Mouse (Mus musculus) macrophage (primary cell): ENCODE measurements around the gene Adam23. TPM values are rescaled to one million over a fixed set of nuclear protein-coding genes. Genes with fewer than 3 reads are reported as not detected.

Experiments
- H3K27ac ChIP-seq: fragments of 350-480 bp; formaldehyde crosslinking; 2 replicates; pipeline ENCODE4 v1.9.0; 2021
- H3K36me3 ChIP-seq: fragments of 350-480 bp; formaldehyde crosslinking; 2 replicates; pipeline ENCODE4 v1.9.0; 2021; ENCODE audit errors: inconsistent target
- H3K4me3 ChIP-seq: fragments of 350-480 bp; formaldehyde crosslinking; 2 replicates; pipeline ENCODE4 v1.9.0; 2021; ENCODE audit errors: inconsistent target
- H3K79me2 ChIP-seq: fragments of 350-480 bp; formaldehyde crosslinking; 2 replicates; pipeline ENCODE4 v1.9.0; 2021; ENCODE audit errors: inconsistent target
- WGBS: methylation state at CpG from one replicate; pipeline ENCODE4 v1.1.7; 2026; ENCODE audit warnings: inconsistent platforms; ENCODE audit not compliant: missing documents; 5-methylcytosine and 5-hydroxymethylcytosine counted together
- polyA plus RNA-seq: library from polyadenylated mRNA; stranded (reverse); fragments of 250-400 nt; gene quantifications from 3 replicates; pipeline ENCODE4 v1.2.4, GENCODE M21; 2018; ENCODE audit warnings: inconsistent platforms

The Adam23 gene
- polyA plus RNA-seq, 1 experiment from 2014 or later, result not detected

- H3K27ac ChIP-seq, result no peak overlapping the region
- 32% methylated on average over 4 of the region's 4 CpGs for WGBS
- H3K36me3 ChIP-seq, result no peaks in the 10 kb centered on the region
- no peaks in the 10 kb centered on the region for H3K79me2 ChIP-seq
- no peak overlapping the region for H3K4me3 ChIP-seq
These were observed 4.4 kb downstream of the Adam23 start for GRCm38 (mm10) chr1:63450091-63450490.

GRCm38 (mm10) chr1:63453332-63453887, 7.7 kb downstream of the Adam23 start:
- 87% methylated on average over 5 of the region's 5 CpGs for WGBS
- no peak overlapping the region for H3K27ac ChIP-seq
- no peak overlapping the region for H3K4me3 ChIP-seq
- H3K36me3 ChIP-seq, result no peaks in the 10 kb centered on the region
- no peaks in the 10 kb centered on the region for H3K79me2 ChIP-seq

GRCm38 (mm10) chr1:63457801-63458519, 12.3 kb downstream of the Adam23 start:
- no peaks in the 10 kb centered on the region for H3K36me3 ChIP-seq
- WGBS, result 48% methylated on average over 8 of the region's 8 CpGs
- H3K4me3 ChIP-seq, result no peak overlapping the region
- no peak overlapping the region for H3K27ac ChIP-seq
- no peaks in the 10 kb centered on the region for H3K79me2 ChIP-seq

- no peak overlapping the region for H3K27ac ChIP-seq
- H3K79me2 ChIP-seq, result no peaks in the 10 kb centered on the region
- H3K4me3 ChIP-seq, result no peak overlapping the region
- H3K36me3 ChIP-seq, result no peaks in the 10 kb centered on the region
- 95% methylated on average over 3 of the region's 3 CpGs for WGBS
These were observed 13.5 kb downstream of the Adam23 start for GRCm38 (mm10) chr1:63459151-63459550.

- no peak overlapping the region for H3K27ac ChIP-seq
- WGBS, result 86% methylated on average over 6 of the region's 6 CpGs
- no peak overlapping the region for H3K4me3 ChIP-seq
- H3K79me2 ChIP-seq, result no peaks in the 10 kb centered on the region
- H3K36me3 ChIP-seq, result no peaks in the 10 kb centered on the region
These were observed 14.2 kb downstream of the Adam23 start for GRCm38 (mm10) chr1:63459926-63460325.

DNA sequence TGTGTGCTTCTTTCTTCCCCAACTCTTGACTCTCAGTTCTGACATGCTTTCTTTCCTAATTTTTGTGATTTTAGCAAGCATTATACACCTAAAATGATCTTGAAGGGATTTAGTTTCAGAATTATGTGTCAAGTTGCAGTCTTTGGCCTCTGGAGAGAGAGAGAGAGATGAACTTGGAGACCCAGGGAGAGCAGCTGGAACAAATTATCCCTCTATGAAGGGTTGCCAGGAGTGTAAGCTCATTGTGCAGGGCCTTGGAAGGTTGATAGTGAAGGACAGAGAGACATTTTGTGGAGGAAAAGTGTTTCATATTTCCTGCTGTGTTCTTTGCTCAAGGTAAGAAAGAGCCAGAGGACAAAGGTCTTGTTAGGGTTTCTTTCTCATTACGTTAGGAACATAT, 18.8 kb downstream of the Adam23 start:
- no peaks in the 10 kb centered on the region for H3K36me3 ChIP-seq
- no peak overlapping the region for H3K27ac ChIP-seq
- H3K4me3 ChIP-seq, result no peak overlapping the region
- no peaks in the 10 kb centered on the region for H3K79me2 ChIP-seq
- 100% methylated on average over 1 of the region's 1 CpGs for WGBS

DNA sequence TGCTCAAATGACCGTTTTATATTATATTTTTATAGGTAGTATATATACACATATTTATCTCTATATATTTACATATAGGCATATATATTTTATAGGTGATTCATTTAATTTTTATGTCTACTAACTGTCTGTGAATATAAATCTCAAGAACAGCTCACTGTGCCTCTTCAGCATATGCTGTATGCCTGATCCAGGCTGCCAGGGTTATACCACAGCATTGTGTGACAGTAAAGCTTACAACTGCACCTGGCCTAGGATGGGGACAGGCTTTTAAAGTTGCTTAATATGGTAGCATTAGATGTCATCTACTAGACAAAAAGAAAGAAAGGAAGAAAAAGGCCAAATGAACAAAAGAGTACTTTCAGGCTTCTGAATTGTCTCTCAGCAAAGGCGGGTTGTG, 27.6 kb downstream of the Adam23 start:
- no peaks in the 10 kb centered on the region for H3K79me2 ChIP-seq
- WGBS, result 77% methylated on average over 1 of the region's 2 CpGs

DNA sequence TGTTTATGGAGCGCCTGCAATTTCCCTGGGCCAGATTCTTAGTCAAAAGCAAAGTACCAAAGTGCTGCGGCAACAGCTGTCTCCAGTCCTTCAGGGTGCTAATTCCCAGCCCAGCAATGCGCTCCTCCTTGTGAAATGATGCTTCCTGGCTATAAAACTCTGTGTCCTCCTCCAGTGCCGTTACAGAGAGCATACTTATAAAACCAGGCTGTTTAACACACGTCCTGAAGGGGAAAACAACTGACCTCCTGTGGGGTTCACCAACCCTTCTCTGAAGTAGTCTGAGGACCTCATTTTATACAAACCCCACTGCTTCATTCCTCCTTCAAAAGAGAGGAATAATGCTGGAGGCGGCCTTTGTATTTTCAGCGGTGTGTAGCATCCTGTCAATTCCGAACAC, 28.0 kb downstream of the Adam23 start:
- H3K79me2 ChIP-seq, result no peaks in the 10 kb centered on the region
- H3K36me3 ChIP-seq, result no peaks in the 10 kb centered on the region
- WGBS, result 73% methylated on average over 8 of the region's 8 CpGs
- H3K27ac ChIP-seq, result no peak overlapping the region
- no peak overlapping the region for H3K4me3 ChIP-seq

More for the DNA sequence above, 27.6 kb downstream of the Adam23 start:
- Histone ChIP-seq H3K27ac (no peak overlapping the region), H3K36me3 (no peaks in the 10 kb centered on the region), H3K4me3 (no peak overlapping the region)

DNA sequence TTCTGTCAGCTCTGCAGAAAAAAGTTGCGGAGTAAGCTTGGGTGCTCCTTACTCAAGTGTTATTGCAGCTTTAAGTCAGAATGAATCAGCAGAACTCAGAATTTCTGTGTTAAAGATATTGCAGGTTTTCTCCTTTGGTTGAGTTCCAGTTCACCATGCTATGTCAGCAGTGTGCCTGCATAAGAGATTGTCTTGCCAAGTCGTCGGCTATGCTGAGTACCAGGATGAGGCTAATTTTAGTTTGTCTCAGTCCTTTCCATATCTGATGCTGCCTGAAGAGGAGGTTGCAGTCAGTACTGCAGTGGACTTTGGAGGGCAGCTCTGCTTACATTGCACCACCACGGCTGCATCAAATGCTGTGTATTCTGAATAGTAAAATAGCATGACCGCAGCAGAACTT, 33.3 kb downstream of the Adam23 start:
- Histone ChIP-seq H3K79me2 (no peaks in the 10 kb centered on the region), H3K4me3 (no peak overlapping the region), H3K27ac (no peak overlapping the region), H3K36me3 (no peaks in the 10 kb centered on the region)
- 83% methylated on average over 5 of the region's 5 CpGs for WGBS

DNA sequence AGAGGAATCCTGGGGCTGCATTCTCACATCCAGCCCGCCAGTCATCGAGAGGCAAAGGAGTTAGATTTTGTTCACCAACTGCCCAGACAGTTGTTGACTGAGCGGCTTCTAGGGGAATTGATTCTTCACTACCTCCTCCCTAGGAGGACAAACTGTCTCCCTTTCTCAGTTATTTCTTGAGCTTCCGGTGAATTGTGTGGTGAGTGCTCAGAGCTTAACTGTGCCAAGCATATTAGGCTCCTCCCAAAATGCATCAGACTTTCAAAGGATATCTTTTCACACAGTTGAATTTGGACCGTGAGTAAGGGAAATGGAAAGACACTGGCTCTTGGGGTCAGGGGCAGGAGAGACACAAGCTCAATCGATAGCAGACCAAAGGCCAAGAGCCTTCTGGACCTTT, 39.0 kb downstream of the Adam23 start:
- WGBS, result 92% methylated on average over 6 of the region's 6 CpGs
- H3K79me2 ChIP-seq, result no peaks in the 10 kb centered on the region

DNA sequence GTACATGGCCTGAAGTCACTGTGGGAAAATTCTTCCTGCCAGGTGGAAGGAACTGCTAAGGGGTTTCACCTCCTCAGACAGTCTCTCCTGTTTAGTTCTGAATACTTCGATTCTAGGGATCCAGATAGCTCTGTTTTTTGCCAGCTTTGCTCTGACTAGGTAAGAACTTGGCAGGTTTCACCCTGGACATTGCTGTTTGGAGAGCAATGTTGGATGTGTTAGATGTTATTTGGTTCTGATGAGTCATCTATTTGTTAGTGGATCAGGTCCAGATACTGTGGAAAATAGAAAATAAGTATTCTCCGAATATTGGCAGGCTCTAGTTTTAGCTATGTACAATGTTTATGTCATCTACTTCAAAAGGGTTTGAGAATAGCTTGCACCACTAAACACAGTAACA, 41.0 kb downstream of the Adam23 start:
- WGBS, result 85% methylated on average over 2 of the region's 2 CpGs
- Histone ChIP-seq H3K36me3 (no peaks in the 10 kb centered on the region), H3K27ac (no peak overlapping the region), H3K4me3 (no peak overlapping the region), H3K79me2 (no peaks in the 10 kb centered on the region)

More for the DNA sequence above, 39.0 kb downstream of the Adam23 start:
- Histone ChIP-seq H3K36me3 (no peaks in the 10 kb centered on the region), H3K4me3 (no peak overlapping the region), H3K27ac (no peak overlapping the region)

DNA sequence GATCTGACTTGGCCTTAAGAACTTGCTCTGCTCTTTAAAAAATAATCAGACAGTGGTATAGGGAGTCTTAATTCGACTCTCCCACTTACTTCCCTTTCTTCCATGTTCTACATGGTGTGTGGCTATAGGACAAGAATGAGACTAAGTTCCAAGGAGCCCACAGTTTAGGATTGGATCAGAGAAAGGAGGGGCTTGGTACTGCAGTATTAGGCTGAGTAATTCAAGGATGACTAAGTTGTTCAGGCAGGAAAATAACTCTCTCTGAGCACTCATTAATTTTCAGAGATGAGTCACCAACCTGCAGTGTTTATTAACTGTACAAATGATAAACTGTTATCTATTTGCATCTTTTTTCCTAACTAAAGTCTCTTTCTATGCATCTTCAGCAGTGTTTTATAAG, 45.3 kb downstream of the Adam23 start:
- Histone ChIP-seq H3K79me2 (no peaks in the 10 kb centered on the region), H3K36me3 (no peaks in the 10 kb centered on the region), H3K4me3 (no peak overlapping the region), H3K27ac (no peak overlapping the region)
- 15% methylated on average over 1 of the region's 1 CpGs for WGBS

- no peaks in the 10 kb centered on the region for H3K36me3 ChIP-seq
- WGBS, result 88% methylated on average over 5 of the region's 5 CpGs
- H3K79me2 ChIP-seq, result no peaks in the 10 kb centered on the region
- H3K4me3 ChIP-seq, result no peak overlapping the region
- no peak overlapping the region for H3K27ac ChIP-seq
These were observed 47.6 kb downstream of the Adam23 start for GRCm38 (mm10) chr1:63493325-63493724.

- no peaks in the 10 kb centered on the region for H3K36me3 ChIP-seq
- H3K79me2 ChIP-seq, result no peaks in the 10 kb centered on the region
- WGBS, result 83% methylated on average over 4 of the region's 4 CpGs
- H3K4me3 ChIP-seq, result no peak overlapping the region
- no peak overlapping the region for H3K27ac ChIP-seq
These were observed 61.7 kb downstream of the Adam23 start for GRCm38 (mm10) chr1:63507386-63507785.

GRCm38 (mm10) chr1:63508801-63509200, 63.1 kb downstream of the Adam23 start:
- WGBS, result 74% methylated on average over 4 of the region's 4 CpGs
- no peaks in the 10 kb centered on the region for H3K79me2 ChIP-seq
- H3K27ac ChIP-seq, result no peak overlapping the region

DNA sequence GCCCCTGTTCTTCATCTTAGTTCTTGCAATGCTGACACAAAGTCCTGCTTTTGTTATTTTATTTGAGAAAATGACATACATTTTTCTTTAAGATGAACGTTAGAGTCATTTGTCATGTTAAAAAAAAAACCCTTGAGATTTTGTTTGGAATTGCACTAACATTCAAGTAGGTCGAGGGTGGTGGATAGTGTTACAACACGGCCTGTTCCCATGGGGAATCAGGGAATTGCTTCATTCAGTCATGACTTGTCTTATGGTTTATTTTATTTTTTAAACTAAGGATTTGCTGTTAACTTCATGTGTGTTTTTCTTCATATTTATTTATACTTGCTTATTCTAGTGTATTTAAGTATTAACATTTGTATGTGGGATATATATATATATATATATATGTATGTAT, 65.7 kb downstream of the Adam23 start:
- Histone ChIP-seq H3K36me3 (no peaks in the 10 kb centered on the region), H3K79me2 (no peaks in the 10 kb centered on the region), H3K4me3 (no peak overlapping the region), H3K27ac (no peak overlapping the region)
- WGBS, result 92% methylated on average over 3 of the region's 3 CpGs

More at GRCm38 (mm10) chr1:63508801-63509200, 63.1 kb downstream of the Adam23 start:
- Histone ChIP-seq H3K36me3 (no peaks in the 10 kb centered on the region), H3K4me3 (no peak overlapping the region)
